Mouse (Mus musculus) intestine, embryonic 15.5 days (tissue): ENCODE data around the gene Inhbb. TPM values are rescaled to one million over a fixed set of nuclear protein-coding genes. Genes with fewer than 3 reads are reported as not detected.
A peak's percentile ranks its signal among the peaks of the same experiment; 100 is the strongest.

Experiments
- ATAC-seq: fragments of 200-750 bp; cut with Nextera tagmentation; 2 replicates; pipeline ENCODE4 v1.8.0; 2017; ENCODE audit warnings: moderate TSS enrichment, moderate library complexity
- H3K27ac ChIP-seq: fragments of 300-500 bp; sonication (generic); 2 replicates; pipeline ENCODE4 v1.5.1; 2015; ENCODE audit warnings: mild to moderate bottlenecking, inconsistent platforms
- H3K27me3 ChIP-seq: fragments of 300-500 bp; sonication (generic); replicated peaks from 2 replicates; pipeline ENCODE4 v1.6.1; 2015; ENCODE audit warnings: inconsistent platforms
- H3K36me3 ChIP-seq: fragments of 300-500 bp; sonication (generic); 2 replicates; pipeline ENCODE4 v1.6.1; 2015; ENCODE audit warnings: inconsistent platforms
- H3K4me1 ChIP-seq: fragments of 300-500 bp; sonication (generic); replicated peaks from 2 replicates; pipeline ENCODE4 v1.6.1; 2015; ENCODE audit warnings: inconsistent platforms
- H3K4me2 ChIP-seq: fragments of 300-500 bp; sonication (generic); replicated peaks from 2 replicates; pipeline ENCODE4 v1.6.1; 2015; ENCODE audit warnings: mild to moderate bottlenecking, inconsistent platforms
- H3K4me3 ChIP-seq: fragments of 300-500 bp; sonication (generic); replicated peaks from 2 replicates; pipeline ENCODE4 v1.5.1; 2015; ENCODE audit warnings: inconsistent platforms
- H3K9ac ChIP-seq: fragments of 300-500 bp; sonication (generic); 2 replicates; pipeline ENCODE4 v1.6.1; 2015; ENCODE audit warnings: inconsistent platforms
- H3K9me3 ChIP-seq: fragments of 300-500 bp; sonication (generic); 2 replicates; pipeline ENCODE4 v1.6.1; 2016; ENCODE audit warnings: inconsistent platforms
- WGBS: fragments of 180-500 bp; shearing (Covaris S2); methylation state at CpG from one replicate; pipeline ENCODE4 v1.1.7; 2015; 5-methylcytosine and 5-hydroxymethylcytosine counted together
- polyA plus RNA-seq: library from polyadenylated mRNA; unstranded; fragments of >200 nt; fragmentation: Nextera tagmentation; extraction: Ambion mirVana; gene quantifications from 2 replicates; pipeline ENCODE4 v1.2.1, GENCODE M21; 2015

Gene Inhbb
- polyA plus RNA-seq, 1 experiment from 2014 or later = 0.11 TPM

GRCm38 (mm10) chr1:119442901-119443300 is 20.9 kb upstream of the Inhbb start:
- Histone ChIP-seq H3K27ac (no peak overlapping the region), H3K4me2 (no peak overlapping the region), H3K27me3 (no peaks in the 10 kb centered on the region), H3K4me3 (no peak overlapping the region), H3K9ac (no peak overlapping the region), H3K4me1 (no peaks in the 10 kb centered on the region), H3K36me3 (no peaks in the 10 kb centered on the region), H3K9me3 (no peaks in the 10 kb centered on the region)
- no peak for ATAC-seq
- WGBS = 86% methylated on average over 9 of the region's 9 CpGs

- ATAC-seq = no peak
Observed at GRCm38 (mm10) chr1:119438105-119438637, 16.1 kb upstream of the Inhbb start.

GRCm38 (mm10) chr1:119437401-119437800 is 15.4 kb upstream of the Inhbb start:
- Histone ChIP-seq H3K36me3 (no peaks in the 10 kb centered on the region), H3K9ac (no peak overlapping the region), H3K9me3 (no peaks in the 10 kb centered on the region), H3K27me3 (no peaks in the 10 kb centered on the region), H3K4me3 (no peak overlapping the region), H3K4me2 (no peak overlapping the region), H3K4me1 (no peaks in the 10 kb centered on the region), H3K27ac (no peak overlapping the region)
- 70% methylated on average over 6 of the region's 6 CpGs for WGBS
- no peak for ATAC-seq

More at GRCm38 (mm10) chr1:119438105-119438637, 16.1 kb upstream of the Inhbb start:
- Histone ChIP-seq H3K9me3 (no peaks in the 10 kb centered on the region), H3K4me2 (no peak overlapping the region), H3K36me3 (no peaks in the 10 kb centered on the region), H3K27me3 (no peaks in the 10 kb centered on the region), H3K9ac (no peak overlapping the region), H3K27ac (no peak overlapping the region), H3K4me1 (no peaks in the 10 kb centered on the region), H3K4me3 (no peak overlapping the region)
- 92% methylated on average over 9 of the region's 9 CpGs for WGBS

GRCm38 (mm10) chr1:119424141-119424860 is 2.3 kb upstream of the Inhbb start:
- Histone ChIP-seq H3K27ac (no peak overlapping the region), H3K9me3 (no peaks in the 10 kb centered on the region), H3K36me3 (no peaks in the 10 kb centered on the region), H3K4me3 (no peak overlapping the region), H3K27me3 (peaks cover 53% of the 10 kb centered on the region), H3K4me2 (no peak overlapping the region), H3K4me1 (peaks cover 21% of the 10 kb centered on the region), H3K9ac (no peak overlapping the region)
- 21% methylated on average over 6 of the region's 6 CpGs for WGBS
- no peak for ATAC-seq

GRCm38 (mm10) chr1:119423510-119423909 is 1.5 kb upstream of the Inhbb start:
- no peak for ATAC-seq
- Histone ChIP-seq H3K27ac (no peak overlapping the region), H3K9ac (no peak overlapping the region), H3K4me1 (peaks cover 21% of the 10 kb centered on the region), H3K9me3 (no peaks in the 10 kb centered on the region), H3K4me2 (no peak overlapping the region), H3K4me3 (no peak overlapping the region), H3K36me3 (no peaks in the 10 kb centered on the region), H3K27me3 (peaks cover 60% of the 10 kb centered on the region)
- 8% methylated on average over 14 of the region's 14 CpGs for WGBS

- no peaks in the 10 kb centered on the region for H3K36me3 ChIP-seq
- 0 out of 2 replicates have a peak overlapping the region, but pooled peaks have one; percentile 56 for H3K9ac ChIP-seq
- peak overlapping the region; percentile 100 for H3K4me2 ChIP-seq
- H3K27ac ChIP-seq = no peak overlapping the region
- H3K4me3 ChIP-seq = peak overlapping the region; percentile 60
- H3K9me3 ChIP-seq = no peaks in the 10 kb centered on the region
- peaks cover 69% of the 10 kb centered on the region for H3K27me3 ChIP-seq
- no peak for ATAC-seq
- H3K4me1 ChIP-seq = peaks cover 21% of the 10 kb centered on the region
- WGBS = under 1% methylated on average over 30 of the region's 32 CpGs
Observed at GRCm38 (mm10) chr1:119422460-119423015, 490 bp upstream of the Inhbb start.

- WGBS = under 1% methylated on average over 50 of the region's 78 CpGs
- Histone ChIP-seq H3K27ac (no peak overlapping the region), H3K27me3 (peaks cover 79% of the 10 kb centered on the region), H3K9me3 (no peaks in the 10 kb centered on the region), H3K4me1 (peaks cover 21% of the 10 kb centered on the region), H3K36me3 (no peaks in the 10 kb centered on the region), H3K9ac (peak overlapping the region; percentile 56), H3K4me3 (peak overlapping the region; percentile 60), H3K4me2 (peak overlapping the region; percentile 100)
- peak; percentile 78 for ATAC-seq
Observed at GRCm38 (mm10) chr1:119420984-119421575, 968 bp downstream of the Inhbb start.

GRCm38 (mm10) chr1:119420189-119420983 is 1.7 kb downstream of the Inhbb start:
- Histone ChIP-seq H3K4me1 (peaks cover 21% of the 10 kb centered on the region), H3K36me3 (no peaks in the 10 kb centered on the region), H3K27me3 (peaks cover 79% of the 10 kb centered on the region), H3K4me3 (peak overlapping the region; percentile 60), H3K27ac (no peak overlapping the region), H3K9me3 (no peaks in the 10 kb centered on the region), H3K9ac (no peak overlapping the region), H3K4me2 (peak overlapping the region; percentile 100)
- ATAC-seq = peak; percentile 34; the same call in 1 of the 2 replicates
- WGBS = 1% methylated on average over 76 of the region's 76 CpGs

GRCm38 (mm10) chr1:119419151-119420105 is 2.6 kb downstream of the Inhbb start:
- Histone ChIP-seq H3K4me2 (no peak overlapping the region), H3K27me3 (peaks cover 77% of the 10 kb centered on the region), H3K27ac (no peak overlapping the region), H3K36me3 (no peaks in the 10 kb centered on the region), H3K4me1 (peaks cover 21% of the 10 kb centered on the region), H3K9me3 (no peaks in the 10 kb centered on the region), H3K4me3 (0 out of 2 replicates have a peak overlapping the region, but pooled peaks have one; percentile 7), H3K9ac (no peak overlapping the region)
- WGBS = 7% methylated on average over 29 of the region's 29 CpGs
- no peak for ATAC-seq

- Histone ChIP-seq H3K27ac (no peak overlapping the region), H3K4me2 (no peak overlapping the region), H3K9ac (no peak overlapping the region), H3K4me3 (no peak overlapping the region), H3K4me1 (peaks cover 21% of the 10 kb centered on the region), H3K9me3 (no peaks in the 10 kb centered on the region), H3K36me3 (no peaks in the 10 kb centered on the region), H3K27me3 (peaks cover 63% of the 10 kb centered on the region)
- WGBS = 63% methylated on average over 8 of the region's 8 CpGs
- ATAC-seq = no peak
Observed at GRCm38 (mm10) chr1:119417991-119418390, 4.1 kb downstream of the Inhbb start.

- no peaks in the 10 kb centered on the region for H3K9me3 ChIP-seq
- no peaks in the 10 kb centered on the region for H3K36me3 ChIP-seq
- no peak overlapping the region for H3K4me3 ChIP-seq
- no peak overlapping the region for H3K9ac ChIP-seq
- H3K4me2 ChIP-seq = no peak overlapping the region
- ATAC-seq = no peak
- WGBS = 74% methylated on average over 20 of the region's 20 CpGs
- H3K27ac ChIP-seq = no peak overlapping the region
- peaks cover 59% of the 10 kb centered on the region for H3K27me3 ChIP-seq
- peaks cover 19% of the 10 kb centered on the region for H3K4me1 ChIP-seq
Observed at GRCm38 (mm10) chr1:119417542-119417941, 4.5 kb downstream of the Inhbb start.
